Mouse (Mus musculus): ENCODE results near the gene Gpr146.

Gene Gpr146

DNA sequence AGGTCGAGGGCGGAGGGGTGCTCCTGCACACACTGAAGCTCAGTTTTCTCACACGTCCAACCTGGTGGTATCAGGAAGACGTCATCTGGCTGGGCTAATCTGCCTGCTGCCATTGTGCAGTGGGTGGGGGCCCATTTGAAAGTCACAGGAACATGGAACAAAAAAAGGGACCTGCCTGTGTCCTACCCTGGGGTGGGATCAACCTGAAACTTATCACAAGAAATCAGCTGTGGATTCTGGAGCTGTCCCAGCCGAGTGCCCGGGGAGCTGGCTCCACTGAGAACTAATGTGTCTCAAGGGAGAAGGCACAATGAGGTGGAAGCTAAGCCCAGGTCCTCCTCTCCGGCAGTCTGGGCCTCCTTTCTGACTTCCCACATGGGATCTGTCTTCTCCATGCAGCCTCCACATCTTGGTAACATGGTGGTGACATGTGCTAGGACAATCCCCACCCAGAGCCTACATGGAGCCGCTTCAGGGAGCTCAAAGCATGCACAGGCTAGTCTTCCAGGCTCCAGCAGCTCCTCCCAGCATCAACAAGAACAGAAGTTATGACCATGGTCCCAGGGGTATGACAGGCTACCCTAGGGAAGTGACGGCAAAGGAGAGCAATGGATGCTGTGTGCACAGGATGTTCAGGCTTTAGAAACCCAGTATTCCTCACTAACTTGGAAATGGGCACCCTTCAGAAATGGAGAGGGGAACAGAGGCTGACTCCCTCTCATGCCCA, 56.5 kb downstream of the Gpr146 start:
- no peak for DNase-seq

DNA sequence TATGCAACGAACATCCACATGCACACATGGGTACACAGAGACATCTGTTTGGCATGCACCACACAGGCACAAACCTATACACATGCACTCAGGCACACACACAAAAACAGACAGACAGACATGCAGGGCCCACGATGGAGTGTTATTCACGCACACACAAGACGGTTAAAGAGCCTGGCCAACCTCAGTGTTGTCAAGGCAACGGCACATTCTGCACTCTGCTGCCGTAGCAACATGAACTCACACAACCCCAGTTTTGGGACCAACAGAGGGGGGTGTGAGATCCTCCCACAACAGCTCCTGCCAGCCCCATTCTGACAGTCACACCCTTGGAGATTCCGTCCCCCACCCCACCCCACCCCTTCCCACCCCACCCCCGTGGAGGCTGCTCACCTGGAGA, 57.4 kb downstream of the Gpr146 start:
- no peak for DNase-seq

- no peak for DNase-seq
Observed at GRCm38 (mm10) chr5:139437769-139438168, 60.3 kb downstream of the Gpr146 start.

DNA sequence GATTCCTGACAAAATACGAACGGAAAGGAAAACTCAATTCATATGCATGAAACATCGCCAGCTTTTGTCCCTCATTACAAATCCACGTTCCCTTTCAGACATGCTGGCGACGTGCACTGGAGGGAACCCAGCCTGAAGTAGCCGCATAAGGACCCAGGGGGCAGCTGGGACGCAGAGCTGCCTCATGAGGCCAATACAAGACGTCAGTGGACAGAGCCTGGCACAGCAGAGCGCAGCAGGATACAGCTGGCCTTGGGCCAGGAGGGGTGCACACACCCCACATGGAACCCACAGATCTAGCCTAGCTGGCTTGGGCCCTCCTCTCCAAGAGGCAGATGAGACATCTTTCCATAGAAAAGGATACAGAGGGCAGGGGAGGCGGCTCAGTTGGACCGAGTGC, 60.9 kb downstream of the Gpr146 start:
- no peak for DNase-seq

GRCm38 (mm10) chr5:139440451-139440850, 63.0 kb downstream of the Gpr146 start:
- DNase-seq: no peak

DNA sequence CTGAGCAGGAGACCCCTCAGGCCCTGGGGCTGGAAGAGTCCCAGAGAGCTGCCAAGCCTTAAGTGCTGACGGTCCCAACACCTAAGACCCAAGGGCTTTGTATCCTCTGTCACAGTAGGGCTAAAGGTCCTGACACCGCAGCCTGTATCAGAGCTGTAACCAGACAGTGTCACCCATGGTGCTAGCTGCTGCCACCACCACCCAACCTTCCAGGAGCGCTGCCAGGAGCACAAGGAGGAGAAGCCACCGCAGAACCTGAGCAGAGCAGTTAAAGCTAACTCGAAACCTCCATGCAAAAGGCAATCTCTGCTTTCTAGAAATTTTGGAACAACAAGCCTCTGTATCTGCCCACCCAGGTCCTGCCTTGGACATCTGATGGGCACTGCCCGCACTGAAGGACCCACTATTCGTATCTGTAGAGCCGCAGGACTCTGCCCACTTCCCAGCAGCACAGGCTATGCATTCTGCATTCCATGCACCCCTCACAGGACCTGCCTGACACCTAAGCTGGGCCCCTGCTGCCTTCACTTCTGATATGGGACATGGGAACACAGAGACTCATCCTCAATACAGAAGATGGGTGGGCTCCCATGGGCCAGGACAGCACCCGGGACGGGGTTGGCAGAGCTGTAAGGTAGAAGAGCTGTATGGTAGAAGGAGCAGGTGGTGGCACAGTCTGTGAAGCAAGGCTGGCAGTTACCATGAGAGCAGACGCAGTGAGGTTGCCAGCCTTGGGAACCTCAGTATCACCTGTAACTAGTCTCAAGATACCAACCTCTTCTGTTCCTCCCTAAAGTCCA, 63.6 kb downstream of the Gpr146 start:
- DNase-seq: no peak

- no peak for DNase-seq
Observed at GRCm38 (mm10) chr5:139441726-139442018, 64.2 kb downstream of the Gpr146 start.

- DNase-seq: no peak
Observed at GRCm38 (mm10) chr5:139442428-139442827, 64.9 kb downstream of the Gpr146 start.

DNA sequence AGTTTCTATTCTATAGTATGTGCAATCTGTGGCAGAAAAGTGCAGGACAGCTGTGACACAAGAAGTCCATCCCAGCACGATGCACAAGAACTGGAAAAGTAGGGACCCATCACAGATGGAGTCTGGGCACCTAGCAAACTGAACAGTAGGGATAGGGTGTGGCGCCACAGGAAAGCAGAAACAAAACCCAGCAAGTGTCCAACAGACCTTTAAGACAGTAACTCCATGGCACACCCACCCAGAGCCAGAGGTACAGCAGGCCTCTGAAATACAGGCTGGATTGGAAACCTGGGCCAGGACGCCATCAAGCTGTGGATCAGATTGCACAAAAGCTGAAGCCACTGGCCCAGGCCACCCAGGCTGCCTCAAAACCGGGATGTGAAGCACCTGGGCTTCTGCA, 65.5 kb downstream of the Gpr146 start:
- no peak for DNase-seq

DNA sequence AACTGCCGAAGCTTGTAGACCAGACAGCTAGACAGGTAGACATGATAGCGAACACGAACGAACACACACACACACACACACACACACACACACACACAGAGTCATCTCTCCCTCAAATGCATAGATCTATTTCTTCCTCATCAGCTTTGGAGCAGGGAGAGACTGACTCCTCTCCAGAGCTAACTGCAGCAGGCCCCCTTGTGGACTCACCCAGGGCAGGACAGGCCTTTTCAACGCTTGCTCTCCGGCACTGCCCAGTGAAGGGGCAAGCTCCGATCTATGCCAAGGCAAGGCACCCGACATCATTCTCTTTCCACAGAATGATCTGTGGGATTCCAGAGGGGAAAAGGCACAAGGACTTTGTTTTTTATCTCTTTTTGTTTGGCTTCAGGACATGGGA, 67.8 kb downstream of the Gpr146 start:
- DNase-seq: no peak

All from thymus, postnatal 25 days (tissue).